Mouse (Mus musculus) adrenal gland, postnatal 25 days (tissue): ENCODE results near the gene Scd4. TPM values are rescaled to one million over a fixed set of nuclear protein-coding genes. Genes with fewer than 3 reads are reported as not detected.
A peak's percentile ranks its signal among the peaks of the same experiment; 100 is the strongest.
"Not testable (repeated sequence)": the region's sequence is repeated elsewhere in the genome, so short reads cannot be mapped to it uniquely, and the experiment has no call there.

Source experiments
- DNase-seq: peaks from one replicate; pipeline ENCODE4 v3.0.0; 2021; ENCODE audit warnings: mixed read lengths
- total RNA-seq: library from RNA; stranded (reverse); gene quantifications from 2 replicates; pipeline ENCODE4 v1.2.3, GENCODE M21; 2021

Scd4 gene
- total RNA-seq, 1 experiment from 2014 or later, result 5.5 TPM

GRCm38 (mm10) chr19:44300520-44300919 is 32.4 kb upstream of the Scd4 start:
- no peak for DNase-seq

- DNase-seq, result no peak
Measured at GRCm38 (mm10) chr19:44301176-44301575, 31.7 kb upstream of the Scd4 start.

- no peak for DNase-seq
Measured at GRCm38 (mm10) chr19:44301671-44302305, 31.1 kb upstream of the Scd4 start.

GRCm38 (mm10) chr19:44302901-44303300 is 30.0 kb upstream of the Scd4 start:
- no peak for DNase-seq

GRCm38 (mm10) chr19:44303502-44303901 is 29.4 kb upstream of the Scd4 start:
- no peak for DNase-seq

- no peak for DNase-seq
Measured at GRCm38 (mm10) chr19:44304419-44304818, 28.5 kb upstream of the Scd4 start.

- no peak for DNase-seq
Measured at GRCm38 (mm10) chr19:44304851-44305510, 27.9 kb upstream of the Scd4 start.

- DNase-seq, result no peak
Measured at GRCm38 (mm10) chr19:44305701-44306100, 27.2 kb upstream of the Scd4 start.

- DNase-seq, result no peak
Measured at GRCm38 (mm10) chr19:44306171-44306570, 26.7 kb upstream of the Scd4 start.

- no peak for DNase-seq
Measured at GRCm38 (mm10) chr19:44307101-44307914, 25.6 kb upstream of the Scd4 start.

- DNase-seq, result no peak
Measured at GRCm38 (mm10) chr19:44307915-44308470, 24.9 kb upstream of the Scd4 start.

GRCm38 (mm10) chr19:44308611-44309246 is 24.2 kb upstream of the Scd4 start:
- no peak for DNase-seq

GRCm38 (mm10) chr19:44309351-44310154 is 23.3 kb upstream of the Scd4 start:
- DNase-seq, result no peak

- not testable (repeated sequence) for DNase-seq
Measured at GRCm38 (mm10) chr19:44310155-44310575, 22.7 kb upstream of the Scd4 start.

- no peak for DNase-seq
Measured at GRCm38 (mm10) chr19:44310814-44311213, 22.1 kb upstream of the Scd4 start.

GRCm38 (mm10) chr19:44311306-44312006 is 21.4 kb upstream of the Scd4 start:
- DNase-seq, result no peak

- DNase-seq, result no peak
Measured at GRCm38 (mm10) chr19:44312007-44312360, 20.9 kb upstream of the Scd4 start.

GRCm38 (mm10) chr19:44313066-44313465 is 19.8 kb upstream of the Scd4 start:
- DNase-seq, result no peak

GRCm38 (mm10) chr19:44314327-44314759 is 18.5 kb upstream of the Scd4 start:
- DNase-seq, result peak; percentile 89

- peak; percentile 62 for DNase-seq
Measured at GRCm38 (mm10) chr19:44314871-44315414, 17.9 kb upstream of the Scd4 start.
